ENCODE assay signal across 8 mouse cellular contexts in genomic region chr15:99318071-99318470, GRCm38 (mm10). TPM values are rescaled to one million over a fixed set of nuclear protein-coding genes. Genes with fewer than 3 reads are reported as not detected.
DNase-seq lines count a peak whose midpoint lies in the region; ATAC-seq and TF ChIP-seq lines count a peak whose summit lies in the region.
"Had no signal": no experiment of that assay in that cellular context is flagged by ENCODE, and none has a peak within 500 bp of the region (broad histone marks: within the 10 kb centered on the region; RNA-seq: fewer than 3 reads in every experiment).

No protein-coding gene starts in this region.

- TF ChIP-seq POLR2A in myocyte (IDR thresholded peaks at IDR 0.05; ENCODE audit: insufficient read length, low read depth): peak; percentile 6

- no peaks in the 10 kb centered on the region for H3K79me2 ChIP-seq in myocyte (ENCODE audit: control insufficient read depth, insufficient read depth)

- peak overlapping the region; percentile 58 for H3K9ac ChIP-seq in heart, embryonic 13.5 days
- no peak overlapping the region for H3K9ac ChIP-seq in lung, embryonic 15.5 days
- no peak overlapping the region for H3K9ac ChIP-seq in hindbrain, postnatal 0 days (replicated peaks; ENCODE audit: low read length)

- TF ChIP-seq CTCF in hindbrain, postnatal 0 days (IDR thresholded peaks at IDR 0.05; ENCODE audit: low read depth): no peak

- no peak overlapping the region for H3K4me2 ChIP-seq in heart, embryonic 13.5 days
- H3K4me2 ChIP-seq in lung, embryonic 15.5 days: no peak overlapping the region
- H3K4me2 ChIP-seq in hindbrain, postnatal 0 days (ENCODE audit: low read depth, low read length): no peak overlapping the region
- H3K4me2 ChIP-seq in myocyte (ENCODE audit: low read depth): no peak overlapping the region

- H3K36me3 ChIP-seq in heart, embryonic 13.5 days: peaks cover 98% of the 10 kb centered on the region
- peaks cover 68% of the 10 kb centered on the region for H3K36me3 ChIP-seq in lung, embryonic 15.5 days
- peaks cover 67% of the 10 kb centered on the region for H3K36me3 ChIP-seq in hindbrain, postnatal 0 days (ENCODE audit: insufficient read depth, low read length)
- peaks cover 80% of the 10 kb centered on the region for H3K36me3 ChIP-seq in myocyte (ENCODE audit: control insufficient read depth, insufficient read depth)

- peaks cover 10% of the 10 kb centered on the region for H3K4me1 ChIP-seq in heart, embryonic 13.5 days
- peaks cover 15% of the 10 kb centered on the region; the same call in 1 of the 2 replicates for H3K4me1 ChIP-seq in lung, embryonic 15.5 days
- no peaks in the 10 kb centered on the region for H3K4me1 ChIP-seq in hindbrain, postnatal 0 days (ENCODE audit: insufficient read depth, low read length)

- peak overlapping the region; percentile 84 for H3K27ac ChIP-seq in heart, embryonic 13.5 days (replicated peaks)
- H3K27ac ChIP-seq in lung, embryonic 15.5 days: peak overlapping the region; percentile 82
- peak overlapping the region; percentile 74 for H3K27ac ChIP-seq in hindbrain, postnatal 0 days

- no peak overlapping the region for H3K4me3 ChIP-seq in heart, embryonic 13.5 days
- H3K4me3 ChIP-seq in lung, embryonic 15.5 days: no peak overlapping the region
- H3K4me3 ChIP-seq in hindbrain, postnatal 0 days (ENCODE audit: low read length): no peak overlapping the region
- no peak overlapping the region for H3K4me3 ChIP-seq in myocyte

- WGBS in heart, embryonic 13.5 days: 79% methylated on average over 6 of the region's 6 CpGs
- WGBS in lung, embryonic 15.5 days: 80% methylated on average over 6 of the region's 6 CpGs
- 85% methylated on average over 6 of the region's 6 CpGs for WGBS in hindbrain, postnatal 0 days

- no peak overlapping the region for H3ac ChIP-seq in myocyte (ENCODE audit: control insufficient read depth, insufficient read length)

- no peaks in the 10 kb centered on the region for H3K27me3 ChIP-seq in heart, embryonic 13.5 days (replicated peaks)
- no peaks in the 10 kb centered on the region for H3K27me3 ChIP-seq in lung, embryonic 15.5 days
- no peaks in the 10 kb centered on the region for H3K27me3 ChIP-seq in hindbrain, postnatal 0 days (ENCODE audit: insufficient read depth, low read length)
- H3K27me3 ChIP-seq in myocyte (ENCODE audit: control insufficient read depth, insufficient read depth, insufficient read length): no peaks in the 10 kb centered on the region

- no peaks in the 10 kb centered on the region for H3K9me3 ChIP-seq in heart, embryonic 13.5 days
- H3K9me3 ChIP-seq in lung, embryonic 15.5 days: no peaks in the 10 kb centered on the region
- H3K9me3 ChIP-seq in hindbrain, postnatal 0 days (ENCODE audit: low read length): no peaks in the 10 kb centered on the region

- ATAC-seq in heart, embryonic 13.5 days (ENCODE audit: extremely low read depth, insufficient number of reproducible peaks, low FRiP score, low TSS enrichment): no peak
- no peak for ATAC-seq in lung, embryonic 15.5 days (ENCODE audit: borderline replicate concordance, extremely low read depth, low FRiP score, low TSS enrichment)
- no peak for ATAC-seq in hindbrain, postnatal 0 days

- no peak for DNase-seq in heart, adult 18-20 months
- no peak for DNase-seq in lung, postnatal 10 days
- DNase-seq in hindbrain, postnatal 0 days (ENCODE audit: low spot score): no peak
- no peak for DNase-seq in cerebellum, adult 11 months

TF ChIP-seq in myocyte, 11 proteins besides CTCF, POLR2A, EP300 and RAD21:
- no peak for TF ChIP-seq MYOD1 (IDR thresholded peaks at IDR 0.05; ENCODE audit: control insufficient read depth in 1 of 3, insufficient read length in 2 of 3, low read depth in 2 of 3)
- TF ChIP-seq TCF3 (IDR thresholded peaks at IDR 0.05; ENCODE audit: insufficient read length, low read depth): no peak
- TF ChIP-seq POLR2AphosphoS2 (IDR thresholded peaks at IDR 0.05; ENCODE audit: insufficient read length, low read depth): peak; percentile 8
- no peak for TF ChIP-seq MAX (IDR thresholded peaks at IDR 0.05; ENCODE audit: low read depth)

RNA-seq across cellular contexts. Expression of gene Fam186b, which starts 22.4 kb away (rescaled TPM):
- 0.40 and 0.52 TPM in 2 replicates for polyA plus RNA-seq in heart, embryonic 13.5 days (2015; fragmentation: Nextera tagmentation; extraction: Ambion mirVana)
- total RNA-seq in heart, adult 18-20 months (2021): not detected
- 0.05 and 0.35 TPM in 2 replicates for polyA plus RNA-seq in lung, embryonic 15.5 days (2015; fragmentation: Nextera tagmentation; extraction: Ambion mirVana)
- 0.86 and 1.3 TPM in 2 replicates for total RNA-seq in hindbrain, postnatal 0 days (2014; rRNA removed)
- polyA plus RNA-seq in hindbrain, postnatal 0 days (2015; fragmentation: Nextera tagmentation; extraction: Ambion mirVana): 1.3 and 1.4 TPM in 2 replicates
- 0.06 TPM for polyA plus RNA-seq in myocyte (2012; fragmentation: generic; extraction: Trizol)
- total RNA-seq: gastrocnemius, postnatal 4 days had no signal

RNA-seq across cellular contexts. Expression of gene Prpf40b, which starts 23.2 kb away (rescaled TPM):
- polyA plus RNA-seq in heart, embryonic 13.5 days (2015; fragmentation: Nextera tagmentation; extraction: Ambion mirVana): 37.4 and 41.5 TPM in 2 replicates
- 10 to 100 TPM; 18.2 to 19.4 TPM for total RNA-seq in heart, adult 18-20 months (2021)
- polyA plus RNA-seq in lung, embryonic 15.5 days (2015; fragmentation: Nextera tagmentation; extraction: Ambion mirVana): 55.1 and 55.3 TPM in 2 replicates
- total RNA-seq in hindbrain, postnatal 0 days (2014; rRNA removed): 90.2 and 94.2 TPM in 2 replicates
- polyA plus RNA-seq in hindbrain, postnatal 0 days (2015; fragmentation: Nextera tagmentation; extraction: Ambion mirVana): 101 and 110 TPM in 2 replicates
- polyA plus RNA-seq in myocyte (2012; fragmentation: generic; extraction: Trizol): 59.7 TPM

RNA-seq across cellular contexts. Expression of gene Fmnl3, which starts 52.2 kb away (rescaled TPM):
- polyA plus RNA-seq in heart, embryonic 13.5 days (2015; fragmentation: Nextera tagmentation; extraction: Ambion mirVana): 12.9 and 13.0 TPM in 2 replicates
- total RNA-seq in heart, adult 18-20 months (2021): 10 to 100 TPM; 13.4 to 14.8 TPM
- 34.5 and 34.9 TPM in 2 replicates for polyA plus RNA-seq in lung, embryonic 15.5 days (2015; fragmentation: Nextera tagmentation; extraction: Ambion mirVana)
- total RNA-seq in hindbrain, postnatal 0 days (2014; rRNA removed): 11.9 and 15.2 TPM in 2 replicates
- 8.0 and 8.2 TPM in 2 replicates for polyA plus RNA-seq in hindbrain, postnatal 0 days (2015; fragmentation: Nextera tagmentation; extraction: Ambion mirVana)
- polyA plus RNA-seq in myocyte (2012; fragmentation: generic; extraction: Trizol): 62.6 TPM
